14 mouse cellular contexts compared by ENCODE assay signal in the genomic region with DNA sequence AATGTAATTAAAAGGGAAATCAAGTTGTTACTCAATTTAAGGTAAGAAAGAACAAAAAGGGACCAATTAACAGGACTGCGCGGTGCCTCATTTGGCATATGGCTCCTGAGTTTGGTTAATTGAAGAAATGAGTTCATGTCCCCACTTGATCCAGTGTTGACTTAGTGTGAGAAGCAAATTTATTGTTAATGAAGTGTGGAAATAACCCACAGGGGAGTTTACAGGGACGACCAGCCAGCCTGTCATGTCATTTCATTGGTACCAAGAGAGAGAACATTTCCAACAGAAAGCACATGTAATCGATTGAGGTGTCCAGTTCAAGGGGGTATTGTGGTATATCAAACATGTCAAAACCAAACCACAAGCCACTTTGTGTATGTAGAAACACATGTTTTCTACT.
"Had no signal": no experiment of that assay in that cellular context is flagged by ENCODE, and none has a peak within 500 bp of the region (broad histone marks: within the 10 kb centered on the region; RNA-seq: fewer than 3 reads in every experiment).

No protein-coding gene starts in this region.

- H3K27ac ChIP-seq: kidney, embryonic 15.5 days; left cerebral cortex, adult 2 months; liver, embryonic 13.5 days; neural tube, embryonic 13.5 days had no signal

- H3K27me3 ChIP-seq: kidney, embryonic 15.5 days; liver, embryonic 13.5 days; neural tube, embryonic 13.5 days had no signal

- H3K4me1 ChIP-seq: kidney, embryonic 15.5 days; liver, embryonic 13.5 days; neural tube, embryonic 13.5 days had no signal

- DNase-seq: kidney, postnatal 10 days; kidney, postnatal 36 days; layer of hippocampus, postnatal 36 days; liver, embryonic 13.5 days; lung, adult 2 months; lung, postnatal 14 days; lung, postnatal 4 days; midbrain, embryonic 14.5 days; thymus, adult 18-20 months; thymus, postnatal 36 days had no signal

- H3K9me3 ChIP-seq: kidney, embryonic 15.5 days; liver, embryonic 13.5 days; neural tube, embryonic 13.5 days had no signal

- H3K9ac ChIP-seq: kidney, embryonic 15.5 days; liver, embryonic 13.5 days; neural tube, embryonic 13.5 days had no signal

- H3K4me2 ChIP-seq: kidney, embryonic 15.5 days; liver, embryonic 13.5 days; midbrain, embryonic 11.5 days; neural tube, embryonic 13.5 days had no signal

- H3K36me3 ChIP-seq: kidney, embryonic 15.5 days; liver, embryonic 13.5 days; neural tube, embryonic 13.5 days had no signal

- H3K4me3 ChIP-seq: kidney, embryonic 15.5 days; left cerebral cortex, adult 2 months; liver, embryonic 13.5 days; neural tube, embryonic 13.5 days had no signal
